Mouse (Mus musculus) ES-E14 (cell line): ENCODE results near the gene Cpvl. TPM values are rescaled to one million over a fixed set of nuclear protein-coding genes. Genes with fewer than 3 reads are reported as not detected.

ENCODE experiments used
- DNase-seq: peaks from one replicate; pipeline ENCODE4 v3.0.0-alpha.2; 2013; ENCODE audit warnings: low read depth, low spot score
- H3K27ac ChIP-seq: 2 replicates; pipeline ENCODE4 v1.5.1; 2012; ENCODE audit warnings: low read depth, mild to moderate bottlenecking, low read length, moderate library complexity, mixed read lengths; ENCODE audit not compliant: poor library complexity, insufficient read depth, severe bottlenecking
- H3K36me3 ChIP-seq: 2 replicates; pipeline ENCODE4 v1.6.1; 2012; ENCODE audit warnings: mild to moderate bottlenecking, low read length, moderate library complexity, mixed read lengths; ENCODE audit not compliant: control insufficient read depth, poor library complexity, insufficient read depth, severe bottlenecking
- H3K4me1 ChIP-seq, 2 experiments: fragments of 150-350 bp in 1 of 2; sonication (generic) in 1 of 2; 2 replicates each; pipeline ENCODE4 v1.6.1; 2012; ENCODE audit warnings: low read length in 2 of 2, mild to moderate bottlenecking in 1 of 2, mixed read lengths in 1 of 2; ENCODE audit not compliant: control insufficient read depth in 2 of 2, insufficient read depth in 2 of 2, poor library complexity in 1 of 2
- H3K4me3 ChIP-seq, 2 experiments: fragments of 150-350 bp in 1 of 2; sonication (generic) in 1 of 2; 2 replicates each; pipeline ENCODE4 v1.5.1; 2012; ENCODE audit warnings: low read length in 2 of 2, low read depth in 1 of 2, mild to moderate bottlenecking in 1 of 2, mixed read lengths in 1 of 2; ENCODE audit not compliant: insufficient read depth in 1 of 2, poor library complexity in 1 of 2, severe bottlenecking in 1 of 2
- H3K9ac ChIP-seq: 2 replicates; pipeline ENCODE4 v1.6.1; 2012; ENCODE audit warnings: low read depth, mild to moderate bottlenecking, low read length, mixed read lengths; ENCODE audit not compliant: poor library complexity, insufficient read depth, severe bottlenecking
- H3K9me3 ChIP-seq: fragments of 150-350 bp; sonication (generic); 2 replicates; pipeline ENCODE4 v1.6.1; 2012; ENCODE audit warnings: low read depth, mild to moderate bottlenecking, low read length; ENCODE audit not compliant: control insufficient read depth, insufficient read depth
- CHD2 ChIP-seq: IDR thresholded peaks from 2 replicates; pipeline ENCODE4 v1.6.1; 2014; ENCODE audit warnings: mild to moderate bottlenecking, low read depth, low read length, inconsistent platforms
- HCFC1 ChIP-seq: IDR thresholded peaks from 2 replicates; pipeline ENCODE4 v1.6.1; 2012; ENCODE audit warnings: low read length, inconsistent platforms, borderline replicate concordance; ENCODE audit not compliant: insufficient read depth
- MAFK ChIP-seq: IDR thresholded peaks from 2 replicates; pipeline ENCODE4 v1.6.1; 2014; ENCODE audit warnings: mild to moderate bottlenecking, low read depth, low read length, inconsistent platforms; ENCODE audit not compliant: insufficient read depth
- ZC3H11A ChIP-seq: IDR thresholded peaks from 2 replicates; pipeline ENCODE4 v1.6.1; 2012; ENCODE audit warnings: low read depth, mild to moderate bottlenecking, inconsistent platforms, low read length, borderline replicate concordance
- ZNF384 ChIP-seq: IDR thresholded peaks from 2 replicates; pipeline ENCODE4 v1.6.1; 2012; ENCODE audit warnings: low read depth, low read length, inconsistent platforms
- in situ Hi-C, 2 experiments: fragments of 600-800 bp; cut with MboI; formaldehyde crosslinking; loops; one replicate each; pipeline ENCODE4 v1.15.1; 2025; ENCODE audit warnings: low sequenced_read_pairs in 2 of 2, inconsistent platforms in 1 of 2; ENCODE audit not compliant: unreplicated experiment in 2 of 2
- total RNA-seq: library from RNA; depleted of rRNA; stranded (reverse); fragments of 300-350 nt; gene quantifications from 2 replicates; pipeline ENCODE4 v1.2.3, GENCODE M21; 2012

Cpvl gene
- total RNA-seq, 1 experiment, result 0.40 TPM

DNA sequence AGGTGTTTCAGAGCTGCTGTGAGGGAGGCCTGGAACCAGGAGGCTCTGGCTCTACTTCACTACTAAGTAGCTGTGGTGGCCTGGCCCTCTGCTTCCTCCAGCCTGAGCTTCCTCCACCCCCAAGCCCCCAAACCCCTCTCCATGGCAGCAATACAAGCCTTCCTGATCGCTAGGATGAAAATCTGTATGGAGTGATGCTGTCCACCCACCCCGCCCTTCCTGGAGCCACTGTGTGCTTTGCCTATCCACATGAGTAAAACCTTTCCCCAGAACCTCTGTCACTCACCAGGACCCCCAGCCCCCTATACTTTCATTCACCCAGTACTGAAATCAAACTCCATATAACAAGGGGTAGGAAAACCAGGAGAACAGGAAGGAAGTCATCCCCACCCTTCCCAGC is 22.6 kb downstream of the Cpvl start:
- in situ Hi-C loops, result loop anchor here in 1 of 2 experiments (5.0 kb wide), 1 partner anchor 174 kb away; no protein-coding TSS in a partner anchor
- TF ChIP-seq CHD2 (no peak), ZC3H11A (no peak), MAFK (no peak), ZNF384 (no peak)
- H3K36me3 ChIP-seq, result no peaks in the 10 kb centered on the region
- H3K4me1 ChIP-seq, result peaks cover 0 to 2% of the 10 kb centered on the region in 2 experiments; a peak in 1 of 4 replicates
- H3K27ac ChIP-seq, result no peak overlapping the region
- no peaks in the 10 kb centered on the region for H3K9me3 ChIP-seq
- DNase-seq, result no peak
- no peak overlapping the region for H3K4me3 ChIP-seq
- no peak overlapping the region for H3K9ac ChIP-seq

GRCm38 (mm10) chr6:53955271-53955670 is 23.2 kb downstream of the Cpvl start:
- DNase-seq, result no peak
- TF ChIP-seq CHD2 (no peak), MAFK (no peak), ZNF384 (no peak), ZC3H11A (no peak), HCFC1 (no peak)
- Histone ChIP-seq H3K4me3 (no peak overlapping the region), H3K9ac (no peak overlapping the region), H3K4me1 (peaks cover 0 to 2% of the 10 kb centered on the region in 2 experiments; a peak in 1 of 4 replicates), H3K9me3 (no peaks in the 10 kb centered on the region), H3K36me3 (no peaks in the 10 kb centered on the region), H3K27ac (no peak overlapping the region)
- in situ Hi-C loops, result loop anchor here in 1 of 2 experiments (5.0 kb wide), 1 partner anchor 173 kb away; no protein-coding TSS in a partner anchor

- peaks cover 0 to 2% of the 10 kb centered on the region in 2 experiments; a peak in 1 of 4 replicates for H3K4me1 ChIP-seq
- no peaks in the 10 kb centered on the region for H3K36me3 ChIP-seq
- no peak overlapping the region for H3K9ac ChIP-seq
- in situ Hi-C loops, result no loop called here
- no peak for DNase-seq
- no peak overlapping the region for H3K27ac ChIP-seq
- H3K4me3 ChIP-seq, result no peak overlapping the region
- TF ChIP-seq MAFK (no peak), ZC3H11A (no peak)
- H3K9me3 ChIP-seq, result no peaks in the 10 kb centered on the region
Observed at GRCm38 (mm10) chr6:53954106-53954505, 24.4 kb downstream of the Cpvl start.

DNA sequence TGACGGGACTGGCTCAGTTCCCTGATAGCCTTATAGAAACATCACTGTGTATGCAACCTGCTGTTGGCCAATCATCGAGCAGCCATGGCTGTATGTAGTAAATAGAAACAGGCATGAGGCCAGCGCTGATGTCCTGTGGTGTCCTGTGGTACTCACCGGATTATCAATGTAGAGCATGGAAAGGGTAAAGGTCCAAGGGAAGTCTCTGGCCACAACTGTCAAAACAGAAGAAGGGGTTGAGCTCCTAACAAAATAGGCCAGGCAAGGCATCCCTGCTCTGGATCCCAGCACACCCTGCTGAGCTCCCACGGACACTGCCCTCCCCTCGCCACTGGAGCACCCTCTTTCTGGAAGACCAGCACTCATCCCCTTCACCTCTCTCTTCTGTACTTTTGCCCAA is 25.1 kb downstream of the Cpvl start:
- Histone ChIP-seq H3K4me3 (no peak overlapping the region), H3K36me3 (no peaks in the 10 kb centered on the region), H3K4me1 (peaks cover 0 to 2% of the 10 kb centered on the region in 2 experiments; a peak in 1 of 4 replicates), H3K9me3 (no peaks in the 10 kb centered on the region), H3K9ac (no peak overlapping the region), H3K27ac (no peak overlapping the region)
- in situ Hi-C loops, result no loop called here
- no peak for DNase-seq
- TF ChIP-seq HCFC1, result no peak
- TF ChIP-seq CHD2, result no peak
- no peak for TF ChIP-seq ZC3H11A
- no peak for TF ChIP-seq MAFK
- TF ChIP-seq ZNF384, result no peak

DNA sequence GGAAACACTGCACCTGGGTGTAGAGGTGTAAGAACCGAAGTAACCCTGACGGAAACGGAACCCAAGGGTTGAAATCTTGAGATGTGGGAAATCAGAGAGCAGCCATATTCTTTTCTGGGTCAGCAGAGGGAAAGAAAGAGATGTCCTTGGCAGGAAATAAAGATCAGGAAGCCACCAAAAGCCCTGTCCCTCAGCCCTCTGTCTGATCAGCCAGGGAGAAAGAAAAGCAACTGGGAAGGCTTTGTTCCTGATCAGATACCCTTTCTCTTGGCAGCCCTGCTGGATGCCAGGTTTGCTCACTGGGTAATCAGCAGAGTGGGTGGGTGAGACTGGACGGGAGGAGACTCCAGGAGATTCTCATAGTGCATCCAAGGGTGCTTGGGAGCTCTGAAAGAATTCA is 27.1 kb downstream of the Cpvl start:
- Histone ChIP-seq H3K9ac (no peak overlapping the region), H3K36me3 (no peaks in the 10 kb centered on the region), H3K4me1 (no peaks in the 10 kb centered on the region), H3K9me3 (no peaks in the 10 kb centered on the region), H3K27ac (no peak overlapping the region), H3K4me3 (no peak overlapping the region)
- no peak for DNase-seq
- TF ChIP-seq ZNF384 (no peak), HCFC1 (no peak), MAFK (no peak), CHD2 (no peak), ZC3H11A (no peak)
- in situ Hi-C loops, result no loop called here
